Mouse (Mus musculus) ES-Bruce4 (cell line): ENCODE data around the gene Pnpla2.

Experiments used
- CTCF ChIP-seq: IDR thresholded peaks from one replicate; pipeline ENCODE4 v1.8.1; 2011; ENCODE audit warnings: low read depth, low read length
- POLR2A ChIP-seq: IDR thresholded peaks from one replicate; pipeline ENCODE4 v1.8.1; 2011; ENCODE audit warnings: low read length; ENCODE audit not compliant: insufficient read depth

DNA sequence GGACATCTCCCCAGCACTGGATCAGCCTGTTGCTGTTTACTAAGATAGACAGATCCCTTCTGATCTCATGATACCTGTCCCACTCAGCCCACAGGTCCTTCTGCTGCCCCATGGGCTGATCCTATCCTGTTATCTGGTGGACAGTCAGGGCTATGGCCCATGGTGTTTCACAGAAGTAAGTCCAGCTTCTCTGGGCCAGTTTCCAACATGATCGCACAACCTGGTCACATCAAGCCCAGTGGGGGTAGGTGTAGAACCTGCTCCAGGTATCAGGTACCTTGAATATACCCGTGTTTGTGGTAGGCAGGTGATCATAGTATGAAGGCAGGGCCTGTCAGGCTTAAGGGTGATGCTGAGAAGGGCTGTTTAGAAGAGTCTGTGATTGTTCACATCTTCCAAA lies 40.4 kb downstream of the Pnpla2 start:
- TF ChIP-seq CTCF (no peak), POLR2A (no peak)
